Mouse (Mus musculus) MEL (cell line): ENCODE results near the gene Fut1. TPM values are rescaled to one million over a fixed set of nuclear protein-coding genes. Genes with fewer than 3 reads are reported as not detected.

Experiments
- DNase-seq: peaks from one replicate; pipeline ENCODE4 v3.0.0; 2011; ENCODE audit warnings: low read depth, low spot score
- H3K27ac ChIP-seq: 2 replicates; pipeline ENCODE4 v1.5.1; 2012; ENCODE audit warnings: low read depth, mild to moderate bottlenecking, control low read depth, low read length, moderate library complexity; ENCODE audit not compliant: control insufficient read depth
- H3K27me3 ChIP-seq, 2 experiments: fragments of 150-350 bp in 1 of 2; sonication (generic) in 1 of 2; 2 replicates each; pipeline ENCODE4 v1.6.1; 2012; ENCODE audit warnings: low read length in 2 of 2, mild to moderate bottlenecking in 2 of 2, improper control_type of control experiment in 1 of 2, moderate library complexity in 1 of 2; ENCODE audit not compliant: insufficient read depth in 2 of 2, control insufficient read depth in 1 of 2
- H3K36me3 ChIP-seq, 2 experiments: 2 replicates each; pipeline ENCODE4 v1.6.1; 2012 to 2014; ENCODE audit warnings: low read length in 2 of 2, improper control_type of control experiment in 1 of 2, inconsistent platforms in 1 of 2, mild to moderate bottlenecking in 1 of 2; ENCODE audit not compliant: insufficient read depth in 2 of 2, control insufficient read depth in 1 of 2
- H3K4me1 ChIP-seq, 2 experiments: fragments of 150-350 bp in 1 of 2; sonication (generic) in 1 of 2; 2 replicates each; pipeline ENCODE4 v1.6.1; 2012; ENCODE audit warnings: low read length in 2 of 2, improper control_type of control experiment in 1 of 2, mild to moderate bottlenecking in 1 of 2; ENCODE audit not compliant: insufficient read depth in 2 of 2, control insufficient read depth in 1 of 2
- H3K4me3 ChIP-seq, 2 experiments: fragments of 150-350 bp in 1 of 2; sonication (generic) in 1 of 2; 2 replicates each; pipeline ENCODE4 v1.5.1; 2012; ENCODE audit warnings: low read depth in 2 of 2, low read length in 2 of 2, mild to moderate bottlenecking in 2 of 2, moderate library complexity in 2 of 2, control low read depth in 1 of 2, improper control_type of control experiment in 1 of 2; ENCODE audit not compliant: control insufficient read depth in 1 of 2, insufficient read depth in 1 of 2
- H3K79me2 ChIP-seq: 2 replicates; pipeline ENCODE4 v1.6.1; 2012; ENCODE audit warnings: mild to moderate bottlenecking, low read length, moderate library complexity; ENCODE audit not compliant: control insufficient read depth, poor library complexity, insufficient read depth
- H3K9ac ChIP-seq: 2 replicates; pipeline ENCODE4 v1.6.1; 2012; ENCODE audit warnings: low read depth, mild to moderate bottlenecking, control low read depth, low read length, moderate library complexity; ENCODE audit not compliant: control insufficient read depth, poor library complexity, severe bottlenecking
- H3K9me3 ChIP-seq: fragments of 150-350 bp; sonication (generic); replicated peaks from 2 replicates; pipeline ENCODE4 v1.6.1; 2012; ENCODE audit warnings: mild to moderate bottlenecking, low read length, improper control_type of control experiment, moderate library complexity; ENCODE audit not compliant: insufficient read depth
- CHD1 ChIP-seq: IDR thresholded peaks from 2 replicates; pipeline ENCODE4 v1.6.1; 2012; ENCODE audit warnings: low read depth, mild to moderate bottlenecking, inconsistent platforms, low read length, improper control_type of control experiment
- CTCF ChIP-seq, 3 experiments: IDR thresholded peaks in 2 of 3; conservative IDR thresholded peaks in 1 of 3; 2 replicates each; pipeline ENCODE4 v1.5.1; 2011 to 2012; ENCODE audit warnings: low read length in 3 of 3, low read depth in 2 of 3, mild to moderate bottlenecking in 2 of 3, improper control_type of control experiment in 1 of 3, inconsistent platforms in 1 of 3, mixed read lengths in 1 of 3, moderate library complexity in 1 of 3; ENCODE audit not compliant: control insufficient read depth in 1 of 3, insufficient read depth in 1 of 3, poor library complexity in 1 of 3, severe bottlenecking in 1 of 3
- E2F4 ChIP-seq: IDR thresholded peaks from 2 replicates; pipeline ENCODE4 v1.6.1; 2011; ENCODE audit warnings: low read depth, low read length, improper control_type of control experiment, borderline replicate concordance
- ELF1 ChIP-seq: IDR thresholded peaks from 2 replicates; pipeline ENCODE4 v1.6.1; 2014; ENCODE audit warnings: low read depth, mild to moderate bottlenecking, inconsistent platforms, low read length, improper control_type of control experiment, moderate library complexity
- EP300 ChIP-seq, 2 experiments: IDR thresholded peaks; 2 replicates each; pipeline ENCODE4 v1.6.1; 2011; ENCODE audit warnings: improper control_type of control experiment in 2 of 2, low read length in 2 of 2, low read depth in 1 of 2, mild to moderate bottlenecking in 1 of 2
- ETS1 ChIP-seq: IDR thresholded peaks from 2 replicates; pipeline ENCODE4 v1.6.1; 2012; ENCODE audit warnings: low read depth, mild to moderate bottlenecking, inconsistent platforms, low read length, improper control_type of control experiment, moderate library complexity
- GABPA ChIP-seq: IDR thresholded peaks from 2 replicates; pipeline ENCODE4 v1.6.1; 2012; ENCODE audit warnings: low read depth, mild to moderate bottlenecking, inconsistent platforms, low read length, improper control_type of control experiment, moderate library complexity
- GATA1 ChIP-seq: IDR thresholded peaks from 2 replicates; pipeline ENCODE4 v1.6.1; 2011; ENCODE audit warnings: low read depth, low read length, improper control_type of control experiment
- HCFC1 ChIP-seq: IDR thresholded peaks from 2 replicates; pipeline ENCODE4 v1.6.1; 2012; ENCODE audit warnings: low read depth, mild to moderate bottlenecking, inconsistent platforms, low read length, improper control_type of control experiment, moderate library complexity
- JUND ChIP-seq: IDR thresholded peaks from 2 replicates; pipeline ENCODE4 v1.6.1; 2011; ENCODE audit warnings: low read depth, mild to moderate bottlenecking, improper control_type of control experiment, low read length
- KAT2A ChIP-seq: conservative IDR thresholded peaks from 2 replicates; pipeline ENCODE4 v1.6.1; 2012; ENCODE audit warnings: low read depth, low read length, improper control_type of control experiment, inconsistent platforms
- MAFK ChIP-seq: IDR thresholded peaks from 2 replicates; pipeline ENCODE4 v1.6.1; 2011; ENCODE audit warnings: low read depth, mild to moderate bottlenecking, low read length, improper control_type of control experiment, borderline replicate concordance
- MAX ChIP-seq: IDR thresholded peaks from 2 replicates; pipeline ENCODE4 v1.6.1; 2011; ENCODE audit warnings: low read length, improper control_type of control experiment
- MEF2A ChIP-seq: IDR thresholded peaks from 2 replicates; pipeline ENCODE4 v1.6.1; 2014; ENCODE audit warnings: low read depth, mild to moderate bottlenecking, inconsistent platforms, low read length, improper control_type of control experiment; ENCODE audit not compliant: poor library complexity, insufficient replicate concordance, severe bottlenecking; ENCODE audit errors: extremely low read depth
- MYB ChIP-seq: IDR thresholded peaks from 2 replicates; pipeline ENCODE4 v1.6.1; 2011; ENCODE audit warnings: mild to moderate bottlenecking, low read depth, low read length, improper control_type of control experiment
- NRF1 ChIP-seq: IDR thresholded peaks from 2 replicates; pipeline ENCODE4 v1.6.1; 2014; ENCODE audit warnings: low read depth, mild to moderate bottlenecking, inconsistent platforms, low read length, improper control_type of control experiment, moderate library complexity; ENCODE audit not compliant: poor library complexity, insufficient read depth, severe bottlenecking
- POLR2AphosphoS5 ChIP-seq: IDR thresholded peaks from 2 replicates; pipeline ENCODE4 v1.6.1; 2012; ENCODE audit warnings: low read depth, borderline replicate concordance, mild to moderate bottlenecking, inconsistent platforms, low read length, moderate library complexity, mixed read lengths
- RCOR1 ChIP-seq: IDR thresholded peaks from 2 replicates; pipeline ENCODE4 v1.6.1; 2012; ENCODE audit warnings: low read depth, mild to moderate bottlenecking, inconsistent platforms, low read length, improper control_type of control experiment
- SIN3A ChIP-seq: IDR thresholded peaks from 2 replicates; pipeline ENCODE4 v1.6.1; 2012; ENCODE audit warnings: low read length, improper control_type of control experiment, inconsistent platforms
- TBP ChIP-seq: IDR thresholded peaks from 2 replicates; pipeline ENCODE4 v1.8.0; 2011; ENCODE audit warnings: low read depth, low read length, improper control_type of control experiment
- UBTF ChIP-seq: IDR thresholded peaks from 2 replicates; pipeline ENCODE4 v1.6.1; 2012; ENCODE audit warnings: low read depth, mild to moderate bottlenecking, inconsistent platforms, low read length, improper control_type of control experiment, moderate library complexity, borderline replicate concordance; ENCODE audit not compliant: insufficient read depth
- USF1 ChIP-seq: IDR thresholded peaks from 2 replicates; pipeline ENCODE4 v1.6.1; 2014; ENCODE audit warnings: low read depth, mild to moderate bottlenecking, inconsistent platforms, low read length, improper control_type of control experiment, moderate library complexity
- USF2 ChIP-seq, 2 experiments: IDR thresholded peaks; 2 replicates each; pipeline ENCODE4 v1.6.1; 2011 to 2012; ENCODE audit warnings: improper control_type of control experiment in 2 of 2, low read length in 2 of 2, borderline replicate concordance in 1 of 2, inconsistent platforms in 1 of 2, low read depth in 1 of 2, mild to moderate bottlenecking in 1 of 2; ENCODE audit not compliant: insufficient read depth in 1 of 2
- ZC3H11A ChIP-seq: IDR thresholded peaks from 2 replicates; pipeline ENCODE4 v1.6.1; 2012; ENCODE audit warnings: low read depth, mild to moderate bottlenecking, inconsistent platforms, low read length, improper control_type of control experiment
- ZKSCAN1 ChIP-seq: IDR thresholded peaks from 2 replicates; pipeline ENCODE4 v1.6.1; 2012; ENCODE audit warnings: low read depth, mild to moderate bottlenecking, inconsistent platforms, low read length, improper control_type of control experiment, moderate library complexity
- ZMIZ1 ChIP-seq: IDR thresholded peaks from 2 replicates; pipeline ENCODE4 v1.6.1; 2012; ENCODE audit warnings: low read depth, mild to moderate bottlenecking, inconsistent platforms, low read length, improper control_type of control experiment, moderate library complexity
- ZNF384 ChIP-seq: IDR thresholded peaks from 2 replicates; pipeline ENCODE4 v1.6.1; 2012; ENCODE audit warnings: low read depth, mild to moderate bottlenecking, inconsistent platforms, low read length, improper control_type of control experiment
- polyA plus RNA-seq, 2 experiments: library from polyadenylated mRNA; stranded (reverse) in 1 of 2; unstranded in 1 of 2; fragments of >175 nt in 1 of 2; fragments of >200 nt in 1 of 2; gene quantifications; 2 replicates each; pipeline versions ENCODE4 v1.2.1 to v1.2.4; 2012; ENCODE audit warnings: low replicate concordance in 2 of 2, low read depth in 1 of 2; ENCODE audit not compliant: insufficient read length in 2 of 2, insufficient read depth in 1 of 2, missing spikeins in 1 of 2
- total RNA-seq: library from RNA; depleted of rRNA; stranded (reverse); fragments of 300-350 nt; gene quantifications from 2 replicates; pipeline ENCODE4 v1.2.3, GENCODE M21; 2012

Fut1 gene
- total and polyA plus RNA-seq, 3 experiments, result 0.04 TPM; not detected in 2

DNA sequence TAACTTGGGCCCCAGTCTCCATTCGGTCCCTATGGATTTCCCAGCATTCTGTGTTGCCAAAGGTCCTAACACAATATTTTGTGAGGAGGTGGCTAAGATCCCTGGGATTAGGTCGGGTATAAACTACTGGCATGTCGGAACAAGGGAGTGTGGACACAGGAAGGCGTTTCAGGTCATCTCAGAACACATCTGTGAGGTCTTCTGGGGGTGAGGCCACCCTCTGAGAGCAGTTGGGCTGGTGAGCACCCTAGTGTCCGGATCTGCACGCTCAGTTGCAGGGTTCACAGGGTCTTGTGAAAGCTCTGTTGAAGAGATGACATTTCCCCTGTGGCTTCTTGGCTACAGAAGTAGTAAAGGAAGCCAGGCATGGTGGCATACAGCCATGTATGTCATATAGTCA lies 31.2 kb upstream of the Fut1 start:
- Histone ChIP-seq H3K9me3 (no peaks in the 10 kb centered on the region), H3K27ac (no peak overlapping the region), H3K4me1 (no peaks in the 10 kb centered on the region), H3K36me3 (no peaks in the 10 kb centered on the region; a peak in 1 of 4 replicates), H3K9ac (no peak overlapping the region), H3K4me3 (no peak overlapping the region), H3K27me3 (no peaks in the 10 kb centered on the region), H3K79me2 (no peaks in the 10 kb centered on the region)
- TF ChIP-seq ZNF384, result no peak
- TF ChIP-seq ZMIZ1, result no peak
- no peak for TF ChIP-seq CTCF (IDR thresholded peaks at IDR 0.05 in 2 of 3, conservative IDR thresholded peaks at IDR 0.05 in 1 of 3; ENCODE audit: control insufficient read depth in 1 of 3, insufficient read depth in 1 of 3, low read depth in 2 of 3, low read length in 3 of 3, poor library complexity in 1 of 3, severe bottlenecking in 1 of 3)
- no peak for TF ChIP-seq GATA1
- no peak for TF ChIP-seq SIN3A
- TF ChIP-seq ETS1, result no peak
- TF ChIP-seq EP300 (IDR thresholded peaks at IDR 0.05; ENCODE audit: low read depth in 1 of 2, low read length in 2 of 2), result no peak
- no peak for TF ChIP-seq JUND
- no peak for TF ChIP-seq UBTF
- no peak for TF ChIP-seq ZKSCAN1
- TF ChIP-seq MYB, result no peak
- TF ChIP-seq CHD1, result no peak
- TF ChIP-seq USF1, result no peak
- no peak for TF ChIP-seq MAX
- no peak for TF ChIP-seq POLR2AphosphoS5
- DNase-seq, result no peak

DNA sequence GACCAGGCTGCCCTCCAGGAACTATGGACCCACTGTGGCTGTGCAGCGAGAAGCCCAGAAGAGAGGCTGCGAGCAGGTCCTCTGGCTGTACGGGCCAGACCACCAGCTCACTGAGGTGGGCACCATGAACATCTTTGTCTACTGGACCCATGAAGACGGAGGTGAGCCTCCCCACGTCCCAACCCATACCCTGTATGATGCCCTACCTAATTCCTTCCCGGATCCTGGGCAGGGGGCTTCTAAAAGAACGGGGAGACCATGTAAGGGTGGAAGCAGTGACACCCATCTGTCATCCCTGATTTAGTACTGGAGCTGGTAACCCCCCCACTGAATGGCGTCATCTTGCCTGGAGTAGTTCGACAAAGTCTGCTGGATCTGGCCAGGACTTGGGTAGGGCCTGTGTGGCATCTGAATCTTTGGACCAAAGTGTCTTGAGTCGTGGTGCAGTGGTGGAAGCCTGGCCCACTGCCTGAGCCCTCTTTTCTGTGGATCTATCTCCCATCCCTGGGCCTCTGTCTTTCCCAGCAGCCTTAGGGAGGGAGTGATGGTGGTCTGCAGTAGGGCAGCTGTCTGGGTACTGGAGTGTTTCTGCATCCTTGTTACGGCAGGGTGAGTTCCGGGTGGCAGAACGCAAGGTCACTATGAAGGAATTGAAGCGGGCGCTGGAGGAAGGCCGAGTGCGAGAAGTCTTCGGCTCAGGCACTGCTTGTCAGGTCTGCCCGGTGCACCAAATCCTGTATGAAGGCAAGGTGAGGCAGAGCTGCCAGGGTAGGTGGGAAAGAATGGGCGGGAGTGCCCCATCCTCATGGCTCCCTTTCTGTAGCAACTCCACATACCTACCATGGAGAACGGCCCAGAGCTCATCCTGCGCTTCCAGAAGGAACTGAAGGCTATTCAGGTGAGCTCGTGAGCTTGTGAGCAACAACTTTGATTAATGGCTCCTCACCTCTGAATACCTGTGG lies 29.2 kb upstream of the Fut1 start:
- DNase-seq, result no peak
- no peak overlapping the region for H3K4me3 ChIP-seq
- H3K27me3 ChIP-seq, result no peaks in the 10 kb centered on the region
- no peaks in the 10 kb centered on the region for H3K9me3 ChIP-seq
- H3K4me1 ChIP-seq, result peaks cover 3 to 8% of the 10 kb centered on the region in 2 experiments; a peak in 2 of 4 replicates
- no peak overlapping the region for H3K9ac ChIP-seq
- peaks cover 0 to 11% of the 10 kb centered on the region in 2 experiments; a peak in 3 of 4 replicates for H3K36me3 ChIP-seq
- no peak overlapping the region for H3K27ac ChIP-seq
- H3K79me2 ChIP-seq, result no peaks in the 10 kb centered on the region
- TF ChIP-seq MEF2A (no peak), TBP (no peak), USF2 (IDR thresholded peaks at IDR 0.05; ENCODE audit: borderline replicate concordance in 1 of 2, insufficient read depth in 1 of 2, low read depth in 1 of 2, low read length in 2 of 2) (no peak), RCOR1 (no peak), UBTF (no peak), MYB (no peak), ZNF384 (no peak), NRF1 (no peak), HCFC1 (no peak), GABPA (no peak), CTCF (IDR thresholded peaks at IDR 0.05 in 2 of 3, conservative IDR thresholded peaks at IDR 0.05 in 1 of 3; ENCODE audit: control insufficient read depth in 1 of 3, insufficient read depth in 1 of 3, low read depth in 2 of 3, low read length in 3 of 3, poor library complexity in 1 of 3, severe bottlenecking in 1 of 3) (no peak), ELF1 (no peak), ZKSCAN1 (no peak), MAFK (no peak), E2F4 (no peak), JUND (no peak), ZC3H11A (no peak), KAT2A (no peak)
